Mouse (Mus musculus): ENCODE measurements around the gene Gm45618. TPM values are rescaled to one million over a fixed set of nuclear protein-coding genes. Genes with fewer than 3 reads are reported as not detected.

The Gm45618 gene
- polyA plus RNA-seq, 1 experiment from 2014 or later, result not detected

DNA sequence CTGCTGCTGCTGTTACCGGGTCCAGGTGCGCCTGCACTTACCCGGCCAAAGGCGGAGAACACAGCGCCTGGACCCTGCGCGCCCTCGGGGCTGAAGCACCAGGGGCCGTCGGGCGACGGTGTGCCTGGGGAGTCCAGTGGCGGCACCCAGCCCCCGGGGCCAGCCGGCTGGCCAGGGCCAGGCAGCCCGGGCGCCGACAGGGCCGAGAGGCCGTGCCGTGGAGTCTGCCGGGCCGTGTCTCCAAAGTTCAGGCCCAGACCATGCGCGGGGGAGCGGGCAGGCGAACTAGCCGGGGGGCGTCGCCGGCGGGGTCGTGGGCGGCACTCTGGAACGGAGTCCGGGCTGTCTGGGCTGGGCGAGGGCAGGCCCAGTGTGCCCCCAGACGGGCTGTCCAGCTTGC is 38.4 kb downstream of the Gm45618 start:
- Histone ChIP-seq H3K27me3 (ENCODE audit: control insufficient read depth, insufficient read depth, low read length) (peaks cover 31% of the 10 kb centered on the region), H3K4me2 (replicated peaks; ENCODE audit: low read depth, low read length) (peak overlapping the region; percentile 33), H3K27ac (ENCODE audit: low read depth, low read length) (no peak overlapping the region), H3K4me3 (ENCODE audit: low read depth, low read length) (peak overlapping the region; percentile 14; the same call in 1 of the 2 replicates), H3K9ac (ENCODE audit: low read depth, low read length) (0 out of 2 replicates have a peak overlapping the region, but pooled peaks have one; percentile 19), H3K9me3 (ENCODE audit: control insufficient read depth, low read length) (no peaks in the 10 kb centered on the region), H3K36me3 (ENCODE audit: control insufficient read depth, insufficient read depth, low read length) (no peaks in the 10 kb centered on the region), H3K4me1 (replicated peaks; ENCODE audit: control insufficient read depth, insufficient read depth, low read length) (peaks cover 5% of the 10 kb centered on the region)
- WGBS, result 5% methylated on average over 20 of the region's 38 CpGs
- no peak for ATAC-seq (ENCODE audit: low FRiP score)
- DNase-seq (ENCODE audit: low spot score), result no peak

DNA sequence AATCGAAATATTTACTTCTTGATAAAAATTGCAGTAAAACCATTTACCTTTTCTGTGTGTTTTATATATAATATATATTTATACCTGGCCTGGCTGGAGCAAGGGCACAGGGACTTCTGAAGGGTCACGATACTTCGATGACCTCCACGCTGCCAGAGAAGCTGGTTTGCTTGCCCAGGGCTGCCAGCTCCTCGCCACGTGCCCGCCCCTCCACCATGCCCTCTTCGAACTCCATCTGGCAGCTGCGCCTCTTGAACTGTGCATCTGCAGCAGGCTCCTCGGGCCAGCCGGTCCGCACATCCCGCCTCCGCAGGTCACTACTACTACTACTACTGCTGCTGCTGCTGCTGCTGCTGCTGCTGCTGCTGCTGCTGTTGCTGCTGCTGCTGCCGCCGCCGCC is 38.8 kb downstream of the Gm45618 start:
- no peak for DNase-seq (ENCODE audit: low spot score)
- Histone ChIP-seq H3K27ac (ENCODE audit: low read depth, low read length) (no peak overlapping the region), H3K36me3 (ENCODE audit: control insufficient read depth, insufficient read depth, low read length) (no peaks in the 10 kb centered on the region), H3K4me1 (replicated peaks; ENCODE audit: control insufficient read depth, insufficient read depth, low read length) (peaks cover 5% of the 10 kb centered on the region), H3K4me2 (replicated peaks; ENCODE audit: low read depth, low read length) (peak overlapping the region; percentile 33), H3K9me3 (ENCODE audit: control insufficient read depth, low read length) (no peaks in the 10 kb centered on the region), H3K27me3 (ENCODE audit: control insufficient read depth, insufficient read depth, low read length) (peaks cover 31% of the 10 kb centered on the region), H3K4me3 (ENCODE audit: low read depth, low read length) (no peak overlapping the region), H3K9ac (ENCODE audit: low read depth, low read length) (no peak overlapping the region)
- 34% methylated on average over 14 of the region's 17 CpGs for WGBS
- no peak for ATAC-seq (ENCODE audit: low FRiP score)

DNA sequence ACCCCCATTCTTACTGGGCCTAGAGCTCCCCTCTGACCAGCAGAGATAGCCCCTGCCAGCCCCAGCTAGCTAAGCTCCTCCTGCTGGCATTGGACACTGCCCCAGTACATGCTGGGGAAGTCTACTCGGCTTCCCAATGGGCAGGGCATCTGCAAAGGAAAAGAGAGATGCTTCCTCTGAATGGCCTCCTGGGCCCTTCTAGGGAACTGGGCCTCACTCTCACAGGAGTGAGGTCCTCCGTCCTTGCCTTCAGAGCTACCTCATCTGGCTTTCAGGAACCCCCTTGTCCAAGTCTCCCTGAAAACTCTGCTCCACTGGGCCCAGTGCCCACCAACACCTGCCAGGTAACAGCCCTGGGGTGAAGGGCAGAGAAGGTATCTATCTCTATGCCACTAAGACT is 39.7 kb downstream of the Gm45618 start:
- WGBS, result 52% methylated on average over 2 of the region's 2 CpGs
- Histone ChIP-seq H3K27me3 (ENCODE audit: control insufficient read depth, insufficient read depth, low read length) (peaks cover 31% of the 10 kb centered on the region), H3K4me3 (ENCODE audit: low read depth, low read length) (no peak overlapping the region), H3K9me3 (ENCODE audit: control insufficient read depth, low read length) (no peaks in the 10 kb centered on the region), H3K4me1 (replicated peaks; ENCODE audit: control insufficient read depth, insufficient read depth, low read length) (peaks cover 5% of the 10 kb centered on the region), H3K9ac (ENCODE audit: low read depth, low read length) (no peak overlapping the region), H3K36me3 (ENCODE audit: control insufficient read depth, insufficient read depth, low read length) (no peaks in the 10 kb centered on the region), H3K4me2 (replicated peaks; ENCODE audit: low read depth, low read length) (no peak overlapping the region), H3K27ac (ENCODE audit: low read depth, low read length) (no peak overlapping the region)
- no peak for DNase-seq (ENCODE audit: low spot score)
- ATAC-seq (ENCODE audit: low FRiP score), result no peak

DNA sequence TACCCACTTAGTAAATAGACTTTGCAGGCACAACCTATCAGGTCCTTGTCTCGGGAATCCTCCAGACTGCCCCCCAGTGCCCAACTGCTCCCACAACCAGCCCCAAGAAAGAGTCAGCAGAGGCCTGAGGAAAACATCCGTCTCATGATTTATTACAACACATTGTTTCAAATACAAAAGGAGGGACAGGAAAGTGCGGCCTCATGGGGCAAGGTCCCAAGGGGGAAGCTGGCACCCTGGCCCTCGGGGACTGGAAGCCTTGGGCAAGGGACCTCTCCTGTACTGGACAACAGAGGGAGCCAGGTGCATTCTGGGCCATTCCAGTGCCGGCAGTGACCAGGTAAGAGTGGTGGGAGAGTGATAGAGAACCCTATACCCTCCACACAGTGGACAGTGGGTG is 41.2 kb downstream of the Gm45618 start:
- peaks cover 5% of the 10 kb centered on the region for H3K4me1 ChIP-seq (replicated peaks; ENCODE audit: control insufficient read depth, insufficient read depth, low read length)
- no peak overlapping the region for H3K9ac ChIP-seq (ENCODE audit: low read depth, low read length)
- H3K27me3 ChIP-seq (ENCODE audit: control insufficient read depth, insufficient read depth, low read length), result peaks cover 27% of the 10 kb centered on the region

DNA sequence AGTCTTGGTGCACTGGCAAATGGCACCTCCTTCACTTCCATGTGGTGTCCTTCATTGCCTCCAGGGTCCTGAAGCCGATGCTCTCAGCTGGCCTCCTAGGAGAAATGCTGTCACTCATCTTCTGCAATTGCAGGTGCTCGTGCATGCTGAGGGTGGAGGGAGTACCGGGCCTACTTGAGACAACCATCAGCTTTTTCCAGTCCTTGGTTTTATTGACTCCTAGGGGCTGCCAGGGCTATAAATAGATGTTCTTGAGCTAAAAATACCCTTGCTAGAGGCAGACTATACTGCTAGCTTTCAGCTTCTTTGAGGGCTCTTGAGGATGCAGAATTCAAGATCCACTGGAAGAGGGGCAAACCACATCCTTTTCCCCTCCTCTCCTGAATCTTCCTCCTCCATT is 43.4 kb downstream of the Gm45618 start:
- Histone ChIP-seq H3K4me3 (ENCODE audit: low read depth, low read length) (no peak overlapping the region), H3K4me2 (replicated peaks; ENCODE audit: low read depth, low read length) (no peak overlapping the region), H3K9ac (ENCODE audit: low read depth, low read length) (no peak overlapping the region), H3K4me1 (replicated peaks; ENCODE audit: control insufficient read depth, insufficient read depth, low read length) (peaks cover 2% of the 10 kb centered on the region), H3K36me3 (ENCODE audit: control insufficient read depth, insufficient read depth, low read length) (no peaks in the 10 kb centered on the region), H3K27me3 (ENCODE audit: control insufficient read depth, insufficient read depth, low read length) (peaks cover 6% of the 10 kb centered on the region), H3K9me3 (ENCODE audit: control insufficient read depth, low read length) (no peaks in the 10 kb centered on the region), H3K27ac (ENCODE audit: low read depth, low read length) (no peak overlapping the region)
- DNase-seq (ENCODE audit: low spot score) (no peak), ATAC-seq (ENCODE audit: low FRiP score) (no peak)
- WGBS, result 87% methylated on average over 3 of the region's 3 CpGs

More for the DNA sequence above, 41.2 kb downstream of the Gm45618 start:
- Histone ChIP-seq H3K4me3 (ENCODE audit: low read depth, low read length) (no peak overlapping the region), H3K4me2 (replicated peaks; ENCODE audit: low read depth, low read length) (no peak overlapping the region), H3K36me3 (ENCODE audit: control insufficient read depth, insufficient read depth, low read length) (no peaks in the 10 kb centered on the region), H3K9me3 (ENCODE audit: control insufficient read depth, low read length) (no peaks in the 10 kb centered on the region), H3K27ac (ENCODE audit: low read depth, low read length) (no peak overlapping the region)
- DNase-seq (ENCODE audit: low spot score), result no peak
- ATAC-seq (ENCODE audit: low FRiP score), result no peak; the same call in 1 of the 2 replicates
- 42% methylated on average over 5 of the region's 5 CpGs for WGBS

DNA sequence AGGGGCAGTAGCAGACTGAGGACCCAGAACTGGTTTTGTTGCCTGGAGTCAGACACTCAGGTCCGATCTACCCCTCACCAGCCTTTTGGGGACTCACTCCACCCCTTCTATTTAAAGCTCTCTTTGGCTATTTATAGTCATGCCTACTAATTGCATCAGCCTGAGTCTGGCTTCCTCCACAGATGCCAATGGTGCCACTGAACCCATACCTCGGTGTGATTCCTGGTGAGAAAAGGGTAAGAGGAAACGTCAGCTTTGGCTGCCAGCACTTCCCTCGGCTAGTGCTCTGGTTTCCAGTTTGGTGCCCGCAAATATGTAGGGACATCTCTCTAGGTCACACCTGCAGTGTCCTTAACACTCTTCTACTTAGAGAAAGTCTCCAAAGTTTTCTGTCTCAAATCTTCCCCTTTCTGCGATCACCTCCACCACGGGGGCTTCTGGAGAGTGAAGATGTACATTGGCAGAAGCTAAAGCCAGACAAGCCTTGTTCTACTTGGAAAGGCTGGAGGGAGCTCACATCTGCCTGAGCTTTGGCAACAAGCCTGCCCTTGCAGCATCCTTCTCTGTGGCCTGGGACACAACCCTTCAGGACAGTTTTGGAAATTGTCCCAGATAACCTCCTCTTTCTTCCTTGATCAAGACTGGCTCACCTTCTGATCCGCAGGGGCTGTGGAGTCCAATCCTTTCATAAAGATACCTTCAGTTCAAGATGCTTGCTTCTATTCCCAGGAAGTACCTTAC is 46.2 kb downstream of the Gm45618 start:
- H3K4me3 ChIP-seq (ENCODE audit: low read depth, low read length), result no peak overlapping the region
- no peaks in the 10 kb centered on the region for H3K9me3 ChIP-seq (ENCODE audit: control insufficient read depth, low read length)
- ATAC-seq (ENCODE audit: low FRiP score) (no peak), DNase-seq (ENCODE audit: low spot score) (no peak)
- no peak overlapping the region for H3K4me2 ChIP-seq (replicated peaks; ENCODE audit: low read depth, low read length)
- no peak overlapping the region for H3K27ac ChIP-seq (ENCODE audit: low read depth, low read length)
- 74% methylated on average over 8 of the region's 8 CpGs for WGBS
- H3K36me3 ChIP-seq (ENCODE audit: control insufficient read depth, insufficient read depth, low read length), result no peaks in the 10 kb centered on the region
- no peaks in the 10 kb centered on the region for H3K4me1 ChIP-seq (replicated peaks; ENCODE audit: control insufficient read depth, insufficient read depth, low read length)
- no peak overlapping the region for H3K9ac ChIP-seq (ENCODE audit: low read depth, low read length)
- no peaks in the 10 kb centered on the region for H3K27me3 ChIP-seq (ENCODE audit: control insufficient read depth, insufficient read depth, low read length)

DNA sequence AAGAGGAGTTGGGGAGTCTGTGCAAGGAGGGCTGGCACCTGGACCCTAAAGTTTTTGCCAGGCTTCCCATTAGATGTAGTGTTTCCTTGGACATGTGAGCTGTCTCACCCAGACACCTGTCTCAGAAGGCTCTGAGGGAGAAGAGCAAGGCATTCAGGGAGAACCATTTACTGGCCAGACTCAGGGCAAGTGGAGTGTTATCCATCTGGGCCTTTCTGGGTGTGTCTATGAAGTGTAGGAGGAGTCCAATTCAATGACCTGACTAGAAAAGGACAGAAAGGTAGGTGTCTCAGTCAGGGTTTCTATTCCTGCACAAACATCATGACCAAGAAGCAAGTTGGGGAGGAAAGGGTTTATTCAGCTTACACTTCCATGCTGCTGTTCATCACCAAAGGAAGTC is 48.8 kb downstream of the Gm45618 start:
- ATAC-seq (ENCODE audit: low FRiP score), result no peak
- no peak for DNase-seq (ENCODE audit: low spot score)
- no peaks in the 10 kb centered on the region for H3K9me3 ChIP-seq (ENCODE audit: control insufficient read depth, low read length)

DNA sequence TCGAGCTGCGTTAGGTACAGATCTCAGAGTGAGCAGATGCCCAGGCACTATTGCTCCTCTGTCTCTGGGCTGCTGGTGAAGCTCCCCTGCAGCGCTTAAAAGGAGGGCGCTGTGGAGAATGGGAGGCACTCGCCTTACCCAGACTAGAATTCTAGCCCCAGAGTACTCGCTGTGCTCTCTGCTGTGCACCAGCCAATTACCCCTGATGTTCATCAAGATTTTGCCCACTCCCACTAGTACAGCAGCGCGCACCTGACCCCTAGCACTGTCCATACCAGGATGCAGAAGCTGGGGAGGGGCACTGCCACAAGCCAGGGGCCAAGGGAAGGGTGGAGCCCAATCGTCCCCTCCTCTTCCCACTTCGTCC is 49.3 kb downstream of the Gm45618 start:
- Histone ChIP-seq H3K4me2 (replicated peaks; ENCODE audit: low read depth, low read length) (peak overlapping the region; percentile 32), H3K4me1 (replicated peaks; ENCODE audit: control insufficient read depth, insufficient read depth, low read length) (no peaks in the 10 kb centered on the region), H3K9me3 (ENCODE audit: control insufficient read depth, low read length) (no peaks in the 10 kb centered on the region), H3K27me3 (ENCODE audit: control insufficient read depth, insufficient read depth, low read length) (no peaks in the 10 kb centered on the region), H3K4me3 (ENCODE audit: low read depth, low read length) (peak overlapping the region; percentile 9; the same call in 1 of the 2 replicates), H3K9ac (ENCODE audit: low read depth, low read length) (peak overlapping the region; percentile 5; the same call in 1 of the 2 replicates), H3K36me3 (ENCODE audit: control insufficient read depth, insufficient read depth, low read length) (no peaks in the 10 kb centered on the region), H3K27ac (ENCODE audit: low read depth, low read length) (no peak overlapping the region)
- DNase-seq (ENCODE audit: low spot score) (no peak), ATAC-seq (ENCODE audit: low FRiP score) (peak; percentile 33)
- 9% methylated on average over 10 of the region's 10 CpGs for WGBS

More for the DNA sequence above, 48.8 kb downstream of the Gm45618 start:
- no peak overlapping the region for H3K9ac ChIP-seq (ENCODE audit: low read depth, low read length)
- no peaks in the 10 kb centered on the region for H3K4me1 ChIP-seq (replicated peaks; ENCODE audit: control insufficient read depth, insufficient read depth, low read length)
- H3K4me2 ChIP-seq (replicated peaks; ENCODE audit: low read depth, low read length), result no peak overlapping the region
- H3K36me3 ChIP-seq (ENCODE audit: control insufficient read depth, insufficient read depth, low read length), result no peaks in the 10 kb centered on the region
- H3K27me3 ChIP-seq (ENCODE audit: control insufficient read depth, insufficient read depth, low read length), result no peaks in the 10 kb centered on the region
- no peak overlapping the region for H3K4me3 ChIP-seq (ENCODE audit: low read depth, low read length)
- H3K27ac ChIP-seq (ENCODE audit: low read depth, low read length), result no peak overlapping the region

Data from hindbrain, embryonic 11.5 days (tissue).